Mouse (Mus musculus) G1E (cell line): ENCODE data around the gene Ak1. TPM values are rescaled to one million over a fixed set of nuclear protein-coding genes. Genes with fewer than 3 reads are reported as not detected.

Source experiments
- ATAC-seq: 2 replicates; pipeline ENCODE4 v1.8.0; 2016; ENCODE audit warnings: mild to moderate bottlenecking; ENCODE audit not compliant: insufficient number of reproducible peaks, poor library complexity, low FRiP score, severe bottlenecking; ENCODE audit errors: extremely low read depth
- DNase-seq: peaks from one replicate; pipeline ENCODE4 v3.0.0; 2012; ENCODE audit warnings: low spot score
- H3K27me3 ChIP-seq: 2 replicates; pipeline ENCODE4 v1.6.1; 2012; ENCODE audit warnings: mild to moderate bottlenecking, low read length, inconsistent platforms; ENCODE audit not compliant: insufficient read depth
- H3K36me3 ChIP-seq: replicated peaks from 2 replicates; pipeline ENCODE3; 2012; ENCODE audit warnings: mild to moderate bottlenecking, inconsistent platforms
- H3K4me1 ChIP-seq: 2 replicates; pipeline ENCODE4 v1.6.1; 2012; ENCODE audit warnings: low read depth, low read length, inconsistent platforms, mixed read lengths; ENCODE audit not compliant: insufficient read depth
- H3K4me3 ChIP-seq: 2 replicates; pipeline ENCODE4 v1.5.1; 2012; ENCODE audit warnings: low read depth, mild to moderate bottlenecking, inconsistent platforms, low read length, moderate library complexity, mixed read lengths
- H3K9me3 ChIP-seq: replicated peaks from 2 replicates; pipeline ENCODE4 v1.6.1; 2012; ENCODE audit warnings: inconsistent platforms
- CTCF ChIP-seq: IDR thresholded peaks from 2 replicates; pipeline ENCODE4 v1.5.1; 2012; ENCODE audit warnings: low read depth, low read length, inconsistent platforms, mixed read lengths
- GATA1 ChIP-seq: IDR thresholded peaks from 2 replicates; pipeline ENCODE4 v1.6.1; 2012; ENCODE audit warnings: borderline replicate concordance, low read length, inconsistent platforms, mixed read lengths
- GATA2 ChIP-seq: IDR thresholded peaks from 2 replicates; pipeline ENCODE4 v1.6.1; 2012; ENCODE audit warnings: low read depth, low read length, inconsistent platforms, borderline replicate concordance
- POLR2AphosphoS5 ChIP-seq: IDR thresholded peaks from 2 replicates; pipeline ENCODE4 v1.6.1; 2012; ENCODE audit warnings: low read depth, low read length, inconsistent platforms; ENCODE audit not compliant: insufficient replicate concordance
- TAL1 ChIP-seq: conservative IDR thresholded peaks from 2 replicates; pipeline ENCODE4 v1.6.1; 2012; ENCODE audit warnings: low read depth, low read length, inconsistent platforms, mixed read lengths
- polyA plus RNA-seq: library from polyadenylated mRNA; stranded (reverse); fragments of >175 nt; gene quantifications from 2 replicates; pipeline ENCODE4 v1.2.3, GENCODE M21; 2012
- total RNA-seq, 2 experiments: library from RNA; stranded (forward) in 1 of 2; stranded (reverse) in 1 of 2; fragments of 200-1000 nt in 1 of 2; fragments of >200 nt in 1 of 2; fragmentation: Nextera tagmentation in 1 of 2; gene quantifications; 2 replicates each; pipeline ENCODE4 v1.2.3; 2014 to 2017

The Ak1 gene
- total and polyA plus RNA-seq, 3 experiments, result 0.44 to 0.56 TPM; not detected in 1

DNA sequence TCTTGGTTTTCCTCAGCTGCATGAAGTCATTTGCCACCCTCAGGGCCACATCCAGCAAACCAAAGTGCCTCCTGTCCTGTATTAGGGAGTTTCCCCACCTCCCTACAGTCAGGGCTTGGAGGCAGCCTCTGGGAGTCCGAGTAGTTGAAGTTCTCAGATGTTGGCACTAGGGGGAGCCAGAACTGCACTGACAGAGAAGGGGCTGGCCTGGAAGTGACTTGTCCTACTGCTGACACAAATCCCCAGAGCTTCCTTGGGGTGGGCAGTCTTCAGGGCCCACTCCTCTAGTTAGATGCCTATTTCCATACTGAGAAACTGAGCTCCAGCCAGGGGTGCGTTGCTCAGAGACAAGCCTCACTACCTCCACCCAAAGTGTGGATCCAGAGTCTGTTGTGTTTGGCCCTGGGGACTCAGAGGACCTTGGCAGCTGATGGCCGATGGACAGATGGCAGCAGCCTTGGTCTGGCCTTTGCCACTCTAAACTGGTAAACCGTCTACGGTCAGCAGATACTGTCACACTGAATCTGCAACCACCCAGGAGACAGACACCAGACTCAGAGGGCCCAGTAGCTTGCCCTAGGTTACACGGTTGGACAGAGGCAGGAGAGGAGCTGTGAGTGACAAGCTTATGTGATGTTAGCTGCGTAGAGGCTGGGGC lies 10.3 kb downstream of the Ak1 start:
- peaks cover 16% of the 10 kb centered on the region for H3K27me3 ChIP-seq
- DNase-seq (peak; percentile 82), ATAC-seq (no peak)
- peaks cover 3% of the 10 kb centered on the region for H3K36me3 ChIP-seq
- no peak overlapping the region for H3K4me3 ChIP-seq
- H3K4me1 ChIP-seq, result peaks cover 47% of the 10 kb centered on the region
- TF ChIP-seq CTCF (peak; percentile 85), POLR2AphosphoS5 (no peak)
- H3K9me3 ChIP-seq, result no peaks in the 10 kb centered on the region

DNA sequence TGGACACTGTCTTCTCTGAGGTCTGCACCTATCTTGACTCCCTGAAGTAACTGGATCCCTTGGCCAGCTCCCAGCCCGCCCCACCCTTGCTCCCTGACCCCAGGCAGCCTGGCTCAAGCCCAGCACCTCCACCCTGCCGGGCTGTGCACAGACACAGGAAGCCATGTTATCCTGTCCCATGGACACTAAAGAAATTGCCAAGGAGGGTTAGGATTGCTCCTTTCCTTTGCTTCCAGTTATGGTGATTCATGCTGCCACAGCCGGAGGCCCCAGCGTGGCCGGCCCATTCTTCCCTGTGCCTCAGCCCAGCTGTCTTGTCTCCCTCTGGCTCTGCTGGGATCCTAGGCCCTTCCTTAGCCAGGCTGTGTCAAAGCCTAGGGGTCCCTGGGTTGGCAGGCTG lies 12.1 kb downstream of the Ak1 start:
- DNase-seq (no peak), ATAC-seq (no peak)
- Histone ChIP-seq H3K4me3 (no peak overlapping the region), H3K9me3 (no peaks in the 10 kb centered on the region), H3K4me1 (peaks cover 44% of the 10 kb centered on the region), H3K36me3 (peaks cover 3% of the 10 kb centered on the region), H3K27me3 (peaks cover 16% of the 10 kb centered on the region)
- TF ChIP-seq TAL1, result no peak

DNA sequence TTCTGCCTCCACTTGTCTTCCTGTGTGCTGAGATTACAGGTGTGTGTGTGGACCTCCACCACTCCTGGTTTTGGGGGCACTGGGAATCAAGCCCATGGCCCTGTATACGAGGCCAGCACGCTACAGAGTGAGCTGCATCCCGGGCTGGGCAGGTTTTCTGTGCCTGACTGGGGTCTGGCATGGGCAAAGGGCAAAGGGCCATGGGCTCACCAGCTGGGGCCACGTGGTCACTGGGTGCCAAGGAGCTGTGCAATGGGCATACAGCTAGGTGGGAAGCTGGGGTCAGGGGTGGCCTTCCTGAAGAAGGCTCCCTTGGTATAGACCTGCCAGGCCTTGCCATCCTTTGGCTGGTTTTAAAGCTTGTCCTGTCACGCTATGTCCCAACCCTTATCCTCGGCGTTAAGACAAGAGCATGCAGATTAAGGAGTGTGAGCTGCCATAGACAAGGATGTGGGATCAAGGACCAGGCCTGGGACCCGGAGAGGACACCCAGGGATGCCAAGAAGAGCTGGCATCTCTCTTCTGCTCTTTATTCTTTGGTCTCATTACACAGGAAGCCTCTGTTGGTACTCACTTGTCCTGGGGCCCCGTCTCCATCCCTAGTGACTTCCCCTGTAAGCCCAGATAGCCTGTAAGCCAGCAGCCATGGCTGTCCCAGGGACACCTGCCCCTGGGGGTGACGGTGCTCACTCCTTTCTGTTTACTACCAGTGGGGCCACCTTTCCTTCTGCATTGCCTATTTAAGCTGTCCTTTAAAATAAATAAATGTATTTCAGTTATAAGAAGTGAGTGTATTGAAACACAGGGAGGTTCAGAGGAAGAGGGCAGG lies 12.9 kb downstream of the Ak1 start:
- Histone ChIP-seq H3K9me3 (no peaks in the 10 kb centered on the region), H3K36me3 (peaks cover 3% of the 10 kb centered on the region), H3K4me1 (peaks cover 42% of the 10 kb centered on the region), H3K4me3 (no peak overlapping the region), H3K27me3 (peaks cover 12% of the 10 kb centered on the region)
- ATAC-seq, result no peak
- TF ChIP-seq TAL1 (no peak), GATA1 (no peak), CTCF (no peak), POLR2AphosphoS5 (no peak), GATA2 (no peak)
- DNase-seq, result no peak

DNA sequence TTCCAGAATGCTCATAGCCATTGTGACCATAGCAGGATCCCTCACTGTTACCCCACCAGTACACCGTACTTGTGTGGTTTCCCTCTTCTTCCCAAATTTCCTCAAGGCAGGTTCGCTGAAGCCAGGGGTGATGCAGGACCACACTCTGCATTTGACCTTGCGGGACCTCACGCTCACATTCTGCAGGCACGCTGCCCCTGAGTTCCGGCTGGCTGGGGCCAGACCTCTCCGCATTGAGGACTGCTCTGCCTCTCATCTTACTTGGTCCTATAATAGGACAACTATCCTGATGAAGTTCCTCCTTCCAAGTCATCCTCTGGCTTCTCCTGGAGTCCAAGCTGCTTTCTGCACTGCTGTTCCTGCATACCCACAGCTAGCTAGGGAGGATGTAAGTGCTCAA lies 15.1 kb downstream of the Ak1 start:
- no peaks in the 10 kb centered on the region for H3K9me3 ChIP-seq
- H3K4me3 ChIP-seq, result no peak overlapping the region
- H3K27me3 ChIP-seq, result peaks cover 3% of the 10 kb centered on the region; the same call in 1 of the 2 replicates
- no peak for ATAC-seq
- DNase-seq, result no peak
- TF ChIP-seq TAL1 (no peak), CTCF (no peak), GATA1 (no peak), POLR2AphosphoS5 (no peak), GATA2 (no peak)
- H3K36me3 ChIP-seq, result peaks cover 3% of the 10 kb centered on the region
- H3K4me1 ChIP-seq, result peaks cover 44% of the 10 kb centered on the region

DNA sequence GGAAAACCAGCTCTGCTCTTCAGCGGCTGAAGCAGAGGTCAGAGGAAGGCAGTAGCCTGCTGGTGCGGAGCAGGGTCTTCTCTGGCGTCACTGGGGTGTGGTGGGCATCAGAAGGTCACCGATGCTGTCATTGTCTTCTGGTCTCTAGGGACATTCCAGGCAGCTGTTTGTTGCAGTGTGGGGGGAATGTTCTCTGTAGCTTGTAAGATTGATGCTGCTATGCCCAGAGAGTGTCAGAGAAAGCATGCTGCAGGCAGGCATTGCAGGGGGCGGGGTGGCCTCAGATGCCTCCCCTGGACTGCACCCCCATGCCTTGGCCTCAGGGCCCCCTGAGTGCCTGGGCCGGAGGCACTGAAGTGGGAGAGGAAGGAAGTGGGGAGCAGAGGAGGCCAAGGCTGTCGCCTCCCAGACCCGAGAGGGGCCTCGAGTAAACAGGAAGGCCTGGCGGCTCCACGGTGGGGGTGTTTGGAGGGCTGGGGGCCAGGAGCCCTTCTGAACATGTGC lies 16.3 kb downstream of the Ak1 start:
- Histone ChIP-seq H3K9me3 (no peaks in the 10 kb centered on the region), H3K27me3 (peaks cover 3% of the 10 kb centered on the region; the same call in 1 of the 2 replicates), H3K4me1 (peaks cover 44% of the 10 kb centered on the region), H3K36me3 (peaks cover 3% of the 10 kb centered on the region), H3K4me3 (peak overlapping the region; percentile 58; the same call in 1 of the 2 replicates)
- DNase-seq (peak; percentile 55), ATAC-seq (peak; percentile 40; the same call in 1 of the 2 replicates)
- no peak for TF ChIP-seq GATA1

DNA sequence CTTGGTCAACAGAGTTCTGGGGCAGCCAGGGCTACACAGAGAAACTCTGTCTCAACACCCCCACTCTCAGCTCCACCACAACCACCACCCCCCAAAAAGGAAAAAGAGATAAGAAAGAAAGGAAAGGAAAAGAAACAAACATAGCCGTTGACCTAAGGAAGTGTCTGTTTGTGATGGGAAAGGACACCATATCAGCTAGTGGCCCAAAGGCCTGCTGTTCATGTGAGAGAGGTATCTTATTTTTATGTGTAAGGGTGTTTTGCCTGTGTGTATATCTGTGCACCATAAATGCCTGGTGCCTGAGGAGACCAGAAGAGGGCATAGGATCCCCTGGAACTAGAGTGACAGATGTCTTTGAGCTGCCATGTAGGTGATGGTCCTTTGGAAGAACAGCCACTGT lies 18.1 kb downstream of the Ak1 start:
- Histone ChIP-seq H3K36me3 (no peaks in the 10 kb centered on the region), H3K9me3 (no peaks in the 10 kb centered on the region), H3K4me1 (peaks cover 43% of the 10 kb centered on the region), H3K27me3 (peaks cover 3% of the 10 kb centered on the region; the same call in 1 of the 2 replicates), H3K4me3 (no peak overlapping the region)
- ATAC-seq, result no peak
- TF ChIP-seq POLR2AphosphoS5 (no peak), GATA2 (no peak), TAL1 (no peak), GATA1 (no peak), CTCF (no peak)
- DNase-seq, result no peak

GRCm38 (mm10) chr2:32640550-32641051 lies 19.0 kb downstream of the Ak1 start:
- TF ChIP-seq CTCF, result no peak
- Histone ChIP-seq H3K4me1 (peaks cover 53% of the 10 kb centered on the region), H3K4me3 (no peak overlapping the region)

More at GRCm38 (mm10) chr2:32640550-32641051, 19.0 kb downstream of the Ak1 start:
- ATAC-seq (no peak), DNase-seq (no peak)
- Histone ChIP-seq H3K9me3 (no peaks in the 10 kb centered on the region), H3K27me3 (peaks cover 3% of the 10 kb centered on the region; the same call in 1 of the 2 replicates), H3K36me3 (no peaks in the 10 kb centered on the region)
